Mouse (Mus musculus) mature B cell (primary cell): ENCODE measurements around the gene Slc19a3.

ENCODE experiments used
- in situ Hi-C: fragments of 300-500 bp; cut with MboI; formaldehyde crosslinking; loops from 2 replicates; pipeline ENCODE4 v1.14.3; 2019

Slc19a3 gene

GRCm38 (mm10) chr1:83038109-83038672 is at the start of gene Slc19a3:
Gene Slc19a3 (minus strand): TSS chr1:83038448.
- in situ Hi-C loops, result no loop called here

DNA sequence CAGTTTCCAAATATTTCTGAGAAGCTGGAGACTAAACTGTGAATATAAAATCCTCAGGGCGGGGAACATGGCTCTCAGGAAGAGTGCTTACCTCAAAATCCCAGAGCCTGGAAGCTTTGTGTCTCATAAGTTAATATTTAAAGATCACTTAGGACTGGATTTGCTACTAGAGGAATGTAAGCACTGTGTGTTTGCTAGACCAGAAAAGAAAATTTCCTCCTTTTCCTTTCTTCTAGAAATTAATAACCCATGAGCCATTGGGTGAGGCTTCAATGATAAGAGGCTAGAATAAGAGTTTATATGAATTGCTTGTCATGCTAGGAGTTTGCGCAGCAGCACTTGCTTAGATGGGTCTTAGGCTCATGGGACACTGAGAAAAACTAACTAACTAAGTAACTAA is 46.5 kb upstream of the Slc19a3 start:
- in situ Hi-C loops, result no loop called here

GRCm38 (mm10) chr1:83077016-83077415 is 38.8 kb upstream of the Slc19a3 start:
- in situ Hi-C loops, result no loop called here

DNA sequence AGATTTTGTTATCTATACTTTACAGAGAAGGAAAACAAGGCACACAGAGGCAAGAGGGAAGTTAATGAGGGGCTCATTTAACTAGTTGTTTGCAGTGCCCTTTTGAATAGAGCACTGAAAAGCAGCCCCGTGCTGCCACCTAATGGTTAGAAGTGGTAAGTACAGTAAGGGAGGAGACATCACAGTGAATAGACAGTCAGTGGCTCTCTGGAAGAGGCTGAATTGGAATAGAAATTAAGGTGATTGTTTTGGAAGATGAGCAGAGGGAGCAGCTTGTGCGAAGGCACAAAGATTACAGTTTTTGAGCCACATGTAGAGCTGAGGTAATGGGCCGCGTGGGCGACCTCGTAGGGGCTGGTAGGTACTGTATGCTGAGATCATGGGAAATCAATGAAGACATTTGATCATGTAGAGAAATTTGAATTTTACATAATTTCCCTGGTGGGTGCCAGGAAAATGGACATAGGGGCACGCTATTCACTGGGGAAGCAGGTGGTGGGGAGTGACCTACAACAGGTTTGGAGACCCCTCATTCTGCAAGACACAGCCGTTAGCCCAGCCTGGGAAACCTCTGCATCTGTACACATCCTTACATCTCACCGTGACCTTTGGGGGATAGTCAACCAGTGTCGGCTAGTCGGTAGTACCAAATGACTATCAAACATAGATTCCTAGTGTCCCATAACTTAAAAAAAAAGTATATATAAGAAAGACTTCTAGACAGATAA is 38.1 kb upstream of the Slc19a3 start:
- in situ Hi-C loops, result no loop called here

DNA sequence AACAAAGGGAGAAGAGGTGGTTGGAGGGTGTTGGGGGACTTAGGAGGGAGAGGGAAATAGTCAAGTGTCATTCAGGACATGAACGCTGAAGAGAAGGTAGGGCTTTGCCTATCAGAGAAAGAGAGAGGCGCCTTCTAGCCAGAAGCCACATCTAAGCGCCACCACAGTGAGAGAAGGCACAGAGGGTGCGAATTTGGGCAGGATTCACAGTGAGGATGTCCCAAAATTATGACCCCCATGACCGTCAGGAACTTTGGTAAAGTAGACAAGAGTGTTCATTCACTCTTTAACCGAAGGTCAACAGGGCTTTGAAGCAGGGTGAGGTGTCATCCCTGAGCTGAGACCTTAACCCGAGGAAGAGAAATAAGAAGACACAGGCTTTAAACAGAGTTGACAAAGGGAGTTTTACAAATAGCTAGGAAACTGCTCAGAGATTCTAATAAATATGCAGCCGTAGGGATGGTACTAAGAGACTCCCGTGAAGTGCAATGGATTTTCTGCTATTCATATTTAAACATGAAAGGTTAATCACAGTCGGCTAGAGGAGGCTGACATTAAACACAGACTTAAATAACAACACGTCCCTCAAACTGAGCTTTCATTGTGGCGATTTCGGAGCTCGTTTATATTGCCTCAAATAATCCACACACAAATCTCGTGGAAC is 37.4 kb upstream of the Slc19a3 start:
- in situ Hi-C loops, result no loop called here

GRCm38 (mm10) chr1:83067205-83067604 is 29.0 kb upstream of the Slc19a3 start:
- in situ Hi-C loops, result no loop called here

DNA sequence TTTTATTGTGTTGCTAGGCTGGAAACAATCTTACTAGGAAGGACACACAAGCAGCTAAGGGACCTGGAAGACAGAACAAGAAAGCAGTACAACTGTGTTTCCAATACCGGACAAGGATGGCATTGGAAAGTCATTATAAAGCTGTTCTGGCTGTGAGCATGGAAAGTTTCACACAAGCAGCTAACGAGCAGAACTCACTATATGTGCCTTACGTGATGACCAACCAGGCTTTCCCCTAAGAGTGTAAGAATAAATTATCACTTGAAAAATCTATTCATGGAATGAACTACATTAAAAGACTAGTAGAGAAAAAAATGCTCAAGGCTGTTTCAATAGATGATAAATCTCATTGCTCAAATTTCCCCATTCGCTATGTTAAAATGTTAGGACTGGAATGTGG is 28.3 kb upstream of the Slc19a3 start:
- in situ Hi-C loops, result no loop called here

- in situ Hi-C loops, result no loop called here
Observed at GRCm38 (mm10) chr1:83064851-83065250, 26.6 kb upstream of the Slc19a3 start.

- in situ Hi-C loops, result no loop called here
Observed at GRCm38 (mm10) chr1:83060643-83061042, 22.4 kb upstream of the Slc19a3 start, which contains the start of gene Krtap28-13. Gene Krtap28-13 (plus strand): TSS chr1:83060930.

- in situ Hi-C loops, result no loop called here
Observed at GRCm38 (mm10) chr1:83059278-83059677, 21.0 kb upstream of the Slc19a3 start, which contains the start of gene A030005K14Rik. Gene A030005K14Rik (minus strand): TSS chr1:83059378.

GRCm38 (mm10) chr1:83058481-83058880 is 20.2 kb upstream of the Slc19a3 start:
- in situ Hi-C loops, result no loop called here

DNA sequence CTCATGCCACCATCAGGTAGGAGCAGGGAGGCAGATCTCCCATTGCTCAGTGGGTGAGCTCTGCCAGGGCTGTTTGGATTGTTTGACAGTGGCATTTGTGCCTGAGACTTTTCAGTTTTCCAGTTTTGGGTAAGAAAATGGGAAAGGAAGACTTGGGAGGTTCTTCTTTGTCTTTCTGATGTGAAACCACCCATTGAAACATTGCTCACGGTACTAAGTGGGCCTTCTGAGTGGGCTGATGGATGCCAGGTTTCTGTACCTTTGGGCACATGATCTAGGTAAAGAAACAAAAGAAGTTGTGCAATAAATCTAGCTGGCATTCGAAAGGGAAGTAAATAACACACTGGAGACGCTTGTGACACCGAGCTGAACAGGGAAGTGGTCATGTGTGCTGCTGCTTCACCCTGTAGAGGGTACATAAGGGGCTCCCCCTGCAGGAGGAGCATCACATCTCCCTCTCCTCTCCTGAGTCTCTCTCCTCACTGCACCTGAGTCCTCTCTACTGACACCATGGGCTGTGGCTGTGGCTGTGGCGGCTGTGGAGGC is 6.7 kb upstream of the Slc19a3 start, which contains the start of gene Gm47969:
TSS of gene Gm47969 (plus strand) at position 51 of the 546 bp plus-strand sequence.
- in situ Hi-C loops, result no loop called here

GRCm38 (mm10) chr1:83042380-83042779 is 4.1 kb upstream of the Slc19a3 start, which contains the start of gene Krtap28-10:
Gene Krtap28-10 (minus strand): TSS chr1:83042480.
- in situ Hi-C loops, result no loop called here

DNA sequence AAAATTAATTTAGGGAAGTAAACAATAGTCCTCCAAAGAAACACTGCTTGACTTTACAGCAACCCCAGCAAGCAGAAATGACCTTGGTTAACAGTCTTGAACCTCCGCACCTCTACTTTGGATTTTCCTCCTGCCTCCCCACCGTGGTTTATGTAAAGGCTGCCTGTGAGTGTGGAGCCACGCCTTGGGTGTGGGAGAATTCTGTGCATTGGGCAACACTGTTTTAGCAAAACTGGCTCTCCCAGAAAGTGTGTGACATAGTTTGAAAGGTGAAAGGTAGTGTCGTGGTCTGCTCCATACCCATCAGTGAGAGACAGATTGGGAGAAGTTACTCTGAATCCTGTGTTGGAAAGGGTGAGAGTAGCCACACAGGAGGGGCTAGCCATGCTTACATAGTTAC is 832 bp upstream of the Slc19a3 start:
- in situ Hi-C loops, result no loop called here

DNA sequence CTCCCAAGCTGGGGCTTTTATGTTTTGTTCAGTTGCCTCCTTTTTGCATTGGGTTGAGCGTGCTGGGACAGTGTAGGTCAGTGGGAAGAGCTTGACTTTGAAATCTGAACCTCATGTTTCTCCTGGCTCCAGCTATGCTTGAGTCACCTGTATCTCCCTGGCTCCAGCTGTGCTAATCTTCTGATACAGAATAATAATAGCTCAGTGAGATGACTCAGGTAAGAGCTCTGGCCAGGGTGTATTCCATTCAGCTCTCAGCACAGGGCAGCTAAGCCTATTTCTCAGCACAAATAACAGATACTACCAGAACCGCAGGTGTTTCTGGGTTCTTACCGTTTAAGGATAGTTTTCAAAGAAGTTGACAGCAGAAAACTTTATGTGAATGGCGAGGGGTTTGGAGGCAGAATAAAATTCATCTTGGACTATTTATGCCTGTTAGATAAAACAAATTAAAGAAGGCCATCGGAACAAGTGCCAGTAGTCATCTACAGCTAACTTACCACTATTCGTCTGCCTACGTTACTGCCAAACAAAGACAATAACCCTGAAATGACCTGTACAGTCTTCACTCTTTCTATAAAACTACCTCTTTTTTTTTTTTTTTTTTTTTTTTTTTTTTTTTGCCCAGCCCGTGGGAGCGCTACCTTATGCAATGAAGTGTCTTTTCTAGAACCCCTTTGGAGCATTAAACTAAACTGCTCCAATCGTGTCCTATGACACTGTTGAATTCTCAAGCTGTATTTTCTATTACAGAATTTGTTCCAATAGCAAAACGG is 1.2 kb downstream of the Slc19a3 start:
- in situ Hi-C loops, result no loop called here

DNA sequence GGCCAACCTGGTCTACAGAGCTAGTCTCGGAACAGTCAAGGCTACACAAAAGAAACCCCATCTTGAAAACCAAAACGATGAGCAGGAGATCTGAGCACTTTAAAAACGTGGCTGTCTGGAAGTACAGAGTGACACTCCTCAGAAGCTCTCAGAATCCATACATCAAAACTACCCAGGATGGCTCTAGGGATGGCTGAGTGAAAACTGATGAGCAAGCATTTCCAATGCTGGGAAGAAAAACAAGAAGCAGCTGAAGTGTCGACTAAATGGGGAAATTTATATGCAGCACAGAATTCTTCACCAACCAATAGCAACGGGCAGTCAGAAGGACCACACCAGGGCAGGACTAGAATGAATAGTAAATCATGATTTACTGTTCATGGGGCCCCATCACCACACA is 3.7 kb downstream of the Slc19a3 start:
- in situ Hi-C loops, result no loop called here

DNA sequence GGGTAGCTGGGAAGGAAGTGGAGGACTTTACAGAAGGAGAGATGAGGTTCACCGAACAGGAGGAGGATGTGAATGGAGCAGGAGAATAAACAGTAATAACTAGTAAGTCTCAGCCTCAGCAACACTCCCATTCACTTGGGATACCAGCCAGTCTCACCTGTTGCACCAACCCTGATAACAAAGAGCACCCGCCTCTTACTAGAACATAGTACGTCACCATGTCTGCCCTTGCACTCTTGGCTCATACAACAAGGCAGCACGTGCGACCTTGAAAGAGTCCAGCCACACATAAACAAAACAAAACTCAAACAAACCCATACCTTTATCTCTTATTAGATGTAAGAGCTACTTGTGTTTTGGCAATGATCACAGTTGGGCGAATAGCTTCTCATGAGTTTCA is 5.7 kb downstream of the Slc19a3 start:
- in situ Hi-C loops, result no loop called here

DNA sequence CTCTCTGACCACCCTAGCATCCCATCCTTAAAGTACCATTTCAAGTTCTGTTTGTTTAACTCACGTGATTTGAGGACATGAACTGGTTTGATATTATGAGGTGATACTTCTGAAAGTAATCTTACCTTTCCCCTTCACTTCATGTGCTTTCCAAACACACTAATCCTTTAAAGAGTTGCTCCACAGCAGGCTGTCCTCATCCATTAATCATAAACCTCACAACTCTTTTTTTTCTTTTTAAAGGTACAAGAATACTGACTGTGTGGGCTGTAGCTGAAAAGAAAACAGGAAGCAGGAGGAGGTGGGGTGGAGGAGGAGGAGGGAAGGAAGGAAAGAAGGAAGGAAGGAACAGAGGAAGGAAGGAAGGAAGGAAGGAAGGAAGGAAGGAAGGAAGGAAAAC is 6.3 kb downstream of the Slc19a3 start:
- in situ Hi-C loops, result no loop called here

DNA sequence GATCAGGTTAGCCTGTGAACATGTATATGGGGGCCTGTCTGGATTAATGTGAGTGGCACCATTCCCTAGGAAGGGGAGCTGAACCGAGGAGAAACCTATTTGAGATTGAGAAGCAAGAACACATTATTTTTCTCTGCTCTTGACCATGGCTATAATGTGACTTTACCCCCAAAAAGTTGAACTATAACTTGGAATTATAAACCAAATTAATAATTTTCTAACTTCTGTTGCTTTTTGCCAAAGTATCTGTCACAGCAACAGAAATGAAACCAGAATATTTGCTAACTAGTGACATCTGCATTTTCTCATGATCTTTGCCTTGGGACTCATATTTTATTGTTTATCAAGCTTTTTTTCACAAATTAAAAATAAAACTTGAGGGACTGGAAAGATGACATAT is 21.7 kb downstream of the Slc19a3 start:
- in situ Hi-C loops, result no loop called here

DNA sequence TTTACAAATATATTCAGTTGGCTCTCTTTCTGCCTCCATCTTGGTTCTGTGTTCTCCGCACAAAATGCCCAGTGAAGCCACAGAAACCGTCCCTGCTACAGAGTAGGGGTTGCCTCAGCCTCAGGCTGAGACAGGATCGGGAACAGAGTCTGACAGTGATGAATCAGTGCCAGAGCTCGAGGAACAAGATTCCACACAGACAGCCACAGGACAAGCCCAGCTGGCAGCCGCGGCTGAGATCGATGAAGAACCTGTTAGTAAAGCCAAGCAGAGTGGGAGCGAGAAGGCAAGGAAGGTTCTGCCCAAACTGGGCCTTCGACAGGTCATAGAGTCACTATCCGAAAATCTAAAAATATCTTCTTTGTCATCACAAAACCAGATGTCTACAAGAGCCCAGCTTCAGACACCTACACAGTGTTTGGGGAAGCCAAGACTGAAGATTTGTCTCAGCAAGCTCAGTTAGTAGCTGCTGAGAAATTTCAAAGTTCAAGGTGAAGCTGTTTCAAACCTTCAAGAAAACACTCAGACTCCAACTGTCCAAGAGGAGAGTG is 22.8 kb downstream of the Slc19a3 start:
- in situ Hi-C loops, result no loop called here

DNA sequence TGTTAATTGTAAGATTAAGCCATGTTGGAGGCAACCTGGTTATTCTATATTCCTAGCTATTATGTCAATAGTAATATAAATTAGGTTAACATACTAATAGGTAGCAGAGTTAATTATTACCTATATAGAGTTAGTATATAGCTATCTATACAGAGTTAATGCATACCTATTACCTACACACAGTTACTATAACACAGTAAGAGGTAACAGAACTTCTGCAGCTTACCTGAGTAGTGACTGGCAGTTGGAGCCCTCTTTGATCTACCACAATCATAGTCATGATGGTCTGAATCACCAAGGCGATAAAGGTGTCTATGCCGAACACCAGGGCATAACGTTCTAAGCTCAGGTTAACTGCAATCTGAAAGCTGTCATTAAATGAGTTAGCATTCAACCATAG is 23.8 kb downstream of the Slc19a3 start:
- in situ Hi-C loops, result no loop called here

GRCm38 (mm10) chr1:83007471-83007870 is 30.8 kb downstream of the Slc19a3 start:
- in situ Hi-C loops, result no loop called here
